Mouse (Mus musculus) lung, postnatal 10 days (tissue): Measurements from ENCODE around the gene 1700025G04Rik.

Experiments
- DNase-seq: peaks from one replicate; pipeline ENCODE4 v3.0.0; 2021

The 1700025G04Rik gene

GRCm38 (mm10) chr1:152028718-152029117, 61.2 kb downstream of the 1700025G04Rik start:
- DNase-seq, result no peak

GRCm38 (mm10) chr1:152026762-152027161, 63.2 kb downstream of the 1700025G04Rik start:
- DNase-seq, result no peak

- no peak for DNase-seq
Measured at GRCm38 (mm10) chr1:152025308-152025707, 64.6 kb downstream of the 1700025G04Rik start.

DNA sequence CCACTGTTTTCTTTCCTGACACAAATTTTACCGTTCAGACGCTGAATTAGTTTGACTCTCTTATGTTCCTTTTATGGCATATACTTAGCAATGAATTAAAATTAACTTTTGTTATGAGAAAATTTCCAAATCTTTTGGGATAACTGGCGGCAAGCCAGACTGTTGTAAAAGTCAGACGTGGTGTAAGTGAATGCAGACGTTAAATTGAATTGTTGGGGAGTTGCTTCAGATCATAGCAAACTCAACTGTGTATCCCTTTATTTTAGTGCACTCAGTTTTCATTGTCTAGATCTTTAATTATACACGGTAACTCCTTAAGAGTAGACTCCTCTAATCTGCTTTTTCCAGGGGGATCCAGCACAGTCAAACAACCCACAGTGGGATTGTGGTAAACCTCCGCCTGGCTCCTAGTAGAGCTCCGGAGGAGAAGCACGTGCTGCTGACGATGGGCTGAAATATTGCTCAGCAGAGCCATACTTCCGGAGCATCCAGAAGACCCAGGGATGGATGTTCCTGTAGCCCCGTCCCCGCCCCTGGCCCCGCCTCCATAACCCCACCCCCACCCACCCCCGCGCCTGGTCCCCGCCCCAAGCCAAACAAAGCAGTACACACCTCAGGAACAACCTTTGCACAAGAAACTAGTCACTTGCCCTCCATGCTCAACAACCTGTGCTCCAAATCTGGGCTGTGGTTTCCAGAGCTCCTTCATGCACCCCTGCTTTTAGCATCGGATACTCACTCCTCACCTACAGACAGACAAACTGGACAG, 65.7 kb downstream of the 1700025G04Rik start:
- no peak for DNase-seq

DNA sequence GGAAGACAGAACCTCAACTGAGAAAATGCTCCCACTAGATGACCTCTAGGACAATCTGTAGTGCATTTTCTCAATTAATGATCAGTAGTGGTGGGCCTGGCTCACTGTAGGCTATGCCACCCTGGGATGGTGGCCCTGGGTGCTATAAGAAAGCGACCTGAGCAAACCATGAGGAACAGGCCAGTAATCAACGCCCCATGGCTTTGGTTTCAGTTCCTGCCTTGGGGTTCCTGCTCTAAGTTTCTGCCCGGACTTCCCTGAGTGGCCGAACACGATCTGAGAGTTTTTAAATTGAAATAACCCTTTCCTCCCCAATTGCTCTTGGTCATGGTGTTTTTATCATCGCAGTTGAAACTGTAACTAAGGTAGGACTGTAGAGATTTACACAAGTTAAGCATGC, 69.1 kb downstream of the 1700025G04Rik start:
- no peak for DNase-seq

GRCm38 (mm10) chr1:152020070-152020469, 69.9 kb downstream of the 1700025G04Rik start:
- no peak for DNase-seq

GRCm38 (mm10) chr1:152019196-152019595, 70.7 kb downstream of the 1700025G04Rik start:
- peak; percentile 49 for DNase-seq

DNA sequence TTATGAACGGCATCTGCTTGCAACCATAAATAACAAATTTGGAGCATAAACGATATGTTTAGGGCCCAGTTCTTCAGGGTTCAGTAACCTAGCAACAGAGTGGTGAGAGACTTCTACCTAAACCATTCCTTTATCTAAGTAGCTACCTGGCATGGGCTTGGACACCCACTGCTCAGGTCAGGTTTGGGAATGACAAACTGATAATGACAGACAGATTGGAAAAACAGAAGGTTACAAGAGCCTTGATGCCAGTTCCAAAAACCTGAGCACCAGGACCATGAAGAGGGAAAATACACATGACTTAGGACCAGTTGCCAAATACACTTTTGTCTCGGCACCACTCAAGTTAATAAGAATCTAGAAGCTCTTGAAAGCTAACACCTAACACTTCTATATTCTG, 71.6 kb downstream of the 1700025G04Rik start:
- no peak for DNase-seq

GRCm38 (mm10) chr1:152016663-152017062, 73.3 kb downstream of the 1700025G04Rik start:
- DNase-seq, result no peak

- DNase-seq, result no peak
Measured at GRCm38 (mm10) chr1:152015555-152016125, 74.3 kb downstream of the 1700025G04Rik start.

DNA sequence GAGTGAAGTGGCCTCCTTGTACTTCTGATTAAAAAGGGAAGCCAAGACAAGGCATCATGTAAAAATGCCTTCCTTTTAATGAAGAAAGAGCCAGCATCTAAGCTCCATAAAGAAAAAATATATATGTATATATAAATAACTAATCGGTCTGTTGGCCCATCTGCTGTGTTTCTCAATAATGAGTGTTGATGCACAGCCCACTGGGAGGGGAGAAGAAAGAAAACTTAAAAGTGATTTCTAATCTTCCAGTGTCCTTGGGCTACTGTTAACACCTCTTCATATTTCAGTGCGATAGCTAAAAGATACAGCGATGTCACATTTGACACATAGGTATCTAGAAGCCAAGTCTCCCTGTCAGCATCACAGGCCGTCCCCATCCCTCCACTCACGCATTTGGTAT, 78.2 kb downstream of the 1700025G04Rik start:
- DNase-seq, result no peak

GRCm38 (mm10) chr1:152010251-152010980, 79.5 kb downstream of the 1700025G04Rik start:
- no peak for DNase-seq

DNA sequence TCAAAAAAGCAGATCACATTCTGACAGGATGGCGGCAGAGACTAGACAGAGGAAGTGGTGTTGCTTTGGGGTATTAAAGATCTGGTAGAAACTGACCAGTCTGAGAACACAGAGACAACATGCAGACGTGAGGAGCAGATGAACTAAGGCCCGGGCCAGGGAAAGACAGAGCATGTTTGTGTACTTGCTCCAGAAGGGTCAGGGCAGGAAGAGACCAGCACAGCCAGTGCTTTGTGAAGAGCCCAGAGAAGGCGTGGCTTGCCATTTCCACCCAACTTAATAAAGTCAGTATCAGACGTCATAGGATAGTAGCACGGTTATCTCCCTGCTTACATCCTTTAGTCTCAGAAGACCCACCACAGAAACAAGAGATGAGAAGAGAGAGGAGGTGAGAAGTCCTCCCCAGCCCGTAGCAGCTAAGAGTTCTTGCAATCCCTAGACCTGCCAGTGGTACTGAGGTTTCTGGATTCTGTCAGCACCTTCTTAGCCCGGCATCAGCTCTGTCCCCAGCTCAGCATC, 81.4 kb downstream of the 1700025G04Rik start:
- peak; percentile 23 for DNase-seq

DNA sequence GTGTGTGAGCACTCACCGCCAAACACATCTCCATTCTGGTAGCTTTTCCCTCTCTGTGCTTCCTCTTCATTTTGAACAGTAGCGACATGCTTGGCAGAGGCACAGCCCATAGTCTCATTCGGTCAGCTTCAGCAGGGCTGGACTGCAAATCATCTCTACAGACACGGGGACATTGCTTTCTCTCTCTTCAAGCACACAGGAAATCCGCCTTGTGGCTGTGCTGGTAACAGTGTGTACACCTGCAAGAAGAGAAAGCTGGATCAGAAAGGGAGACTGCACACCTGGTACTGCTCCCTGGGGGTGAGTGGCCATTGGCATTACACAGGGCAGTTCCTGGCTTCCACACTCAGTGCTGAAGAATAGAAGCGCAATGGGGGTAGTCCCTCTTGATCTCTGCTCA, 83.4 kb downstream of the 1700025G04Rik start:
- no peak for DNase-seq

GRCm38 (mm10) chr1:152004509-152004908, 85.4 kb downstream of the 1700025G04Rik start:
- no peak for DNase-seq

DNA sequence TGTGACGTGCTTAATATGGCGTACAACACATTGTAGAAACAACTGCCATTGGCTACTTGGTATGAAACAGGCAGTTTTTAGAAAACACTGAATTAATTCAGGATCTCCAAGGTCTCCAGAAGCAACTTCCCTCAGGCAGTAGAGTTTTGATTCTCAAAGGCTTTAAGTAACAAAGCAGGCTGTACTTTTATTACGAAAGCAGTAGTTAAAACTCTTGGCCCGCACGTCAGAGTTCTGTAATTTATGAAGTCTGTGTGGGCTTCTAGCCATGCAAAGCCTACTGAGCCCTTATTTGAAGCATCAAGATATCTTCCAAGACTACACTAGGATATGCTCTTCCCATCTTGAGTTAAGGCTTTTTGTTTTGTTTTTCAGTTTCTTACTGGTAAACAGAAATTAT, 89.5 kb downstream of the 1700025G04Rik start:
- DNase-seq, result no peak

DNA sequence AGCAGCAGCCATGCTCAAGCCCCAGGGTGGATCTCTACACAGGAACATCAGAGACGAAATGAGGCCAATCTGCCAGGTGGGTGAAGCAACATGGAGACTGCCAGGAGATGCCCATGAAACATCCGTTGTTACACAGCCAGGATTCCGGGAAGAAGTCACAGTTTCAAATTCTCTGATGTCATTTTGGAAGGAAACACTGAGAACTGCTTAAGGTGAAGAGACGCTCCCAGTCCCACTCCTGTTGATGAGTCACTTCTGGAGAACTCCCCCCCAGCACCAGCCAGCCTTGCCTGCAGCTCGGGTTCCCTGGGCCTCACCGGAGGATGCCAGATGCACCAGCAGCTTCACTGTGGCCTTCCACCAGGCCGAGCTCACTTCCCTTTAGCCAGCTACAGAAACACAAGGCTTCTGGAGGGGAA, 90.5 kb downstream of the 1700025G04Rik start:
- DNase-seq, result no peak

DNA sequence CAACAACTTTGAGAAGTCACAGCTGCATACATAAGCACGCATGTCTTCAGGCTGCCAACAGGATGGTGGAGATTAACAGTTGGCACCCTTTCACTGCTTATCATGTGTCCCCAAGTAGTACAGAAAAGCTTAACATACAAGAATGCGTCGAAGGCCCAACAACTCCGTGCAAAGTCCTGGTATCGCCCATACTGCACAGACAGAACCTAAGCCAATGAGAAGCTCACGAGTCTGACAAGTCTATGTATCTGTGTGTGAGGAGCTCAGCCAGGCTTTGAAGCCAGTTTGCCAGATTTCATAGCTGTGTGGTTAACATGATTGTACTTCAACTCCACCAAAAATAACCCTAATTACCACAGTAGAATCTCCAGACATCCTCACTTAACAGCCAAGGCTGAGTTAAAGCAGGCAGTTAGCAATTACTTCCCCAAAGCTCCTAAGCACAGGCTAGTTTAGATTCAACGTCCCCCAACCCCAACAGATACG, 91.2 kb downstream of the 1700025G04Rik start:
- no peak for DNase-seq

GRCm38 (mm10) chr1:151997591-151997990, 92.3 kb downstream of the 1700025G04Rik start:
- DNase-seq, result no peak

- DNase-seq, result no peak
Measured at GRCm38 (mm10) chr1:151995948-151996697, 93.8 kb downstream of the 1700025G04Rik start.

GRCm38 (mm10) chr1:151994271-151994670, 95.7 kb downstream of the 1700025G04Rik start:
- no peak for DNase-seq

GRCm38 (mm10) chr1:151991505-151991904, 98.4 kb downstream of the 1700025G04Rik start:
- DNase-seq, result no peak

DNA sequence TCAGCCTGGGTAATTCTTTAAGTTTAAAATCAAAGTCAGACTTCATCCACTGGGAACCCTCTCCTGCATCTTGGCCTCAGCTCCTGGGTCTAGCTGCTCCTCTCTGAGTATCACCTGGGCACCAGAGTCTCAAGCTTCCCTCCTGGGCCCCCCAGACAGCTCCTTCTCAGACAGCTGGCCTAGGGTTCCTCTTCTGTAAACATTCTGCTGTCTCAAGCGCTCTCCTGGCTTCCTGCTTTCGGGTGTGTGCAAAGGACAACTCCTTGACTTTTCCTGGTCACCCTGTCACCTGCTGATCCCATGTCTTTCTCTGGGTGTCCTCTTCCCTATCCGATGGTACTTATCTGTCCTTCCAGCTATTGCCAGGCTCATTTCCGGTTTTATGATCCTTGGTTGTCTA, 99.3 kb downstream of the 1700025G04Rik start:
- no peak for DNase-seq
